Mouse (Mus musculus) liver, postnatal 0 days (tissue): ENCODE measurements at regions not wholly inside any gene's neighbourhood (a gene's known extent, or its start where the extent isn't known, plus 50 kb on each side); places are given as distances from the start of the nearest gene placed in this dataset.

Experiments used
- CTCF ChIP-seq: sonication (generic); IDR thresholded peaks from 2 replicates; pipeline ENCODE4 v1.5.1; 2016; ENCODE audit warnings: antibody characterized with exemption, low read depth
- EP300 ChIP-seq: IDR thresholded peaks from 2 replicates; pipeline ENCODE4 v1.6.1; 2016; ENCODE audit warnings: antibody characterized with exemption, low read depth, mild to moderate bottlenecking

- TF ChIP-seq CTCF (no peak), EP300 (no peak)
Measured at GRCm38 (mm10) chr9:86058116-86058515, 215.9 kb downstream of the Tpbg start.
